Mouse (Mus musculus): ENCODE results near the gene Gmpr2.

The Gmpr2 gene

DNA sequence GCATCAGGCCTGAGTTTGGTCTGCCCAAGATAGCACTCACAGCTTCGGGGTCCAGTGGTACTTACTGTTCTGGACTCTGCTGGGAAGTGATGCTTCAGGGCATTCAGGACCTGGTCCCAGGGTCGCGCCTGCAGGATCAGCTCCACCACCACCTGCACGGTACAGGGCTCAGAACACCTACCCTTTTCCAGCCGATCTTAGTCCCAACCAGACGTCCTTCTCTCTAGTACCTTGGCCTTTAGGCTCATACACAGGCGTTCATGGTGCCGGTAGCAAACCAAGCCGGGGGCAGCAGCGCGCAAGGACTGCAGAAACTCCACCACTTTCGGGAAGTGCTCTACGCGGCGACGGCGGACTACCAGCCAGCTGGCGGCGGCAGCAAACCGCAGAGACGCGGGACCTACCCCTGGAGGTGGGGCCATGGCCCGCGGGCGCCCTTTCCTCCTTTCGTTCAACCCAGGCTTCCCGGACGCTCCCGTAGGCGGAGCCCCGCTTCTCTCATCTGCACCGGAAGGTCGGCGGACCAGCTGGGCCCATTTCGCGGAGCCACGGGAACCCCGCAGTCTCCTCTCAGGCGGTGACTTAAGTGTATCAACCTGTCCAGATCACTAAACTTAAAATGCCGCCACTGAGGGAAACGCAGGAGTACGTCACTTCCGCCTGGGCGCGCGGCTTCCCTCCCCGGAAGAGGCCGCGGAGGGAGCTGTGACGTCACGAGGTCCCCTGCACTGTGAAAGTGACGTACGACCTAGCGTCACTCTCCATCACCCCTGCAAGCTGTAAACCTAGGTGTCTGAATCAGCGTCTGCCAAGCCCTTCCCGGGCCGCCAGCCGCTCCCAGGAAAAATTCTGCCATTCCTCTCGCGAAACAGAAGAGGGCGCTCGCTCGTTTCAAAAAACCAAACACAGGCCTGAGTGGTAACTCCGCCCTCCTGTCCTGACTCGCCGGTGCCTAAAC, 9.7 kb downstream of the Gmpr2 start, which contains the start of gene Tinf2:
TSS of gene Tinf2 (minus strand) at position 661 of the 958 bp plus-strand sequence.
- peak; percentile 97 for DNase-seq

DNA sequence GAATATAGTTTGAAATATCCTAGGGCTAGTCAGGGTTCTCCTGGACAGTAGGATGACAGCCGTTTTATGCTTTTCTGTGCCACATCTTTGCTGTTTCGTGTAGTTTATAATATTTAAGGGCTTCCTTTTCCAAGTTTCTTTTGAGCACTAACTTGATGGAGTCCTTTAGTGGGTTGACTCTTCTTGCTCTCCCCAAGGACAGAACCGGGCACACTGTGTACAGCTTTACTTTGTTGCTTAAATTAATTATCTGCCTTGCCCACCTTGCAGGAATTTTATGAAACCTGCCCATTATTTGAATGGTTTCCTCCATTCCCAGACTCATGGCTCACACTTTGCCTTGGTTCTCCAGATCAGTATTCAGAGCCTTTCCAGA, 10.4 kb downstream of the Gmpr2 start:
- no peak for DNase-seq

DNA sequence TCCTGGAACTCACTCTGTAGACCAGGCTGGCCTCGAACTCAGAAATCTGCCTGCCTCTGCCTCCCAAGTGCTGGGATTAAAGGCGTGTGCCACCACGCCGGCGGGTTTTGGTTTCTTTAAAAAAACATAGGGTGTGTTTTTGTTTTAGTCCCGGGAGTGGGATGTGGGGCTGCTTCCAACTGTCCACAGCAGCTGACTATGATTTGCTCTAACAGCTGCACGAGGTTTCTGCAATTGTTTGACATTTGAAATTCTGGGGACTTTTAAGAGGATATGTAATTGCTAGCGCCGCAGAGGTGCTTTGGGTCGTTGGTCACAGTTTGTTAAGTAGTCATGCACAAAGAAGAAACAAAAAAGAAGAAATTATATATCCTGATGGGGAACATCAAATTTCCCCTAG, 17.7 kb downstream of the Gmpr2 start:
- DNase-seq, result no peak

- DNase-seq, result no peak
Observed at GRCm38 (mm10) chr14:55697226-55697625, 25.5 kb downstream of the Gmpr2 start.

DNA sequence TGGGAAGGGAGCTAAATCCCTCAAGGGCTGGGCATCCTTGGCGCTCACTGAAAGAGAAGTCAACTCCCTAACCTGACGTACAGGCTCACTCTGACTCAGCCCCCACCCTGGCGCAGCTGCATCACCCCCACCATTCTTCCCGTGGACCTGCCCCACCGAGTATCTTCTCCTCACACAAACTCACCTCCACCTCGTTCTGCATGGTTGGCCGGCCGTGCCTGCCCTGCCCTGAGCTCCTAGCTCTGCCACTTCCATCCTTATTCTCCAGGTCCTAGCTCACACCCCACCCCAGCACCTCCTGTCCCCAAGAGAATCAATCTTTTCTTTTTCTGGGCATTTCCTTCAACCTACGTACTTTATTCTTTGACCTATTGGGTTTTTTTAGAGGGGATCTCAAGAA, 29.4 kb downstream of the Gmpr2 start:
- no peak for DNase-seq

GRCm38 (mm10) chr14:55702761-55703160, 31.0 kb downstream of the Gmpr2 start:
- no peak for DNase-seq

- no peak for DNase-seq
Observed at GRCm38 (mm10) chr14:55706051-55706600, 34.4 kb downstream of the Gmpr2 start.

DNA sequence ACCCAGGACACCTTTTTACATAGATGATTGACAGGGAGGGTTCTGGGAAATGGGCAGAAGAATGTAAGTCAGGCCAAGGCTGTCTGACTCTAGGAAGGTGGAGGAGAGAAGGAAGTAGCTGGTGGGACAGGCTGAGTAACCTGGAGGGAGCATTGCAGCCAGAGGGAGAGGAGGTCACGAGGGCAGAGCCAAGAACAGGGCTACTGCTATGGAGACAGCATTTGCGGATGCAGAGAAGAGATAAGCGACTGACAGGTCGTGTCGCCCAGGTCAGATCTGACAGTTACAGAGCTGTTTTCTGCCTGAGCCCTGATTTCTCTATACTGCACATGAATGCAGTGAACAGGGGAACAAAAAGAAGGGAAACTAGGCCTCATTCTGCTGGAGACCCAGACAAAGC, 35.7 kb downstream of the Gmpr2 start:
- DNase-seq, result no peak

GRCm38 (mm10) chr14:55709509-55709908, 37.8 kb downstream of the Gmpr2 start:
- DNase-seq, result no peak

- DNase-seq, result no peak
Observed at GRCm38 (mm10) chr14:55711786-55712185, 40.0 kb downstream of the Gmpr2 start.

GRCm38 (mm10) chr14:55713007-55713728, 41.4 kb downstream of the Gmpr2 start:
- DNase-seq, result peak; percentile 79

DNA sequence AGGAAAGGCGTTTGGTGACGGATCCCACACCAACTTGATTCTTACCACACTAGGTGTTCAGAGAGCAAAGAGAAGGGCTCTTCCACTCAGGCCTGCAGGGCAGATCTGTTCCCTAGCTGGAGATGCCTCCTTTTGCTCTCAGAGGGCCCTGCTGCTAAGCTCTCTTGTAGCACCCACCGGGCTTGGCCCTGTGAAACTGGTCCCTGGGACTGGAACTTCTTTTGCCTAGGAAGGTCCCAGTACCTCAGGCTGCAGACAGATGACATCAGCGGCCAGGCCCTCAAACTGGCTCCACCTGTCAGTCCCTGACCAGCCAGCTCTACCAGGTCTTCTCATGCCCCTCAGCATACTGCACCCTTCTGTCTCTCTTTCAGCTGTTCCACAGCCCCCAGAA, 42.0 kb downstream of the Gmpr2 start, which contains the start of gene Tgm1:
TSS of gene Tgm1 (minus strand) at position 198 of the 394 bp plus-strand sequence.
- DNase-seq, result no peak

- DNase-seq, result peak; percentile 50
Observed at GRCm38 (mm10) chr14:55714893-55715292, 43.2 kb downstream of the Gmpr2 start.

DNA sequence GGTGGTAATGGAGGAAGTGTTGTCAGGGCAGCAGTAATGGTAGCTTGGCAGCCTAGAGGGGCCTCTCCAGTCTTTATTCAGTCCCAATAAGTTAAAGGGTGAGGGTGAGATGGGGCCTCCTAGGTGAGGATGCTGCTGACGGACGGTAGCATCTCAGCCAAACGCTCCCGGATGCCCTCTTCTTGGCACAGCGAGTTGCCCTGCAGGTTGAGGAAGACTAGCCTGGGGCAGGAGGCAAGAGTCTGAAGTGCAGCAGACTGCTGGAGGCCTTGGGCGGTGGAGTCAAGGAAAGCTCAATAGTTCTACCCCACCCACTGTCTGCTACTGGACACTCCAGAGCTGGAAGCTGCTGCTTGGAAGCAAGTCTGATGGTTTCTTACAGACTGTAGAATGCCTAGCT, 44.5 kb downstream of the Gmpr2 start:
- peak; percentile 78 for DNase-seq

DNA sequence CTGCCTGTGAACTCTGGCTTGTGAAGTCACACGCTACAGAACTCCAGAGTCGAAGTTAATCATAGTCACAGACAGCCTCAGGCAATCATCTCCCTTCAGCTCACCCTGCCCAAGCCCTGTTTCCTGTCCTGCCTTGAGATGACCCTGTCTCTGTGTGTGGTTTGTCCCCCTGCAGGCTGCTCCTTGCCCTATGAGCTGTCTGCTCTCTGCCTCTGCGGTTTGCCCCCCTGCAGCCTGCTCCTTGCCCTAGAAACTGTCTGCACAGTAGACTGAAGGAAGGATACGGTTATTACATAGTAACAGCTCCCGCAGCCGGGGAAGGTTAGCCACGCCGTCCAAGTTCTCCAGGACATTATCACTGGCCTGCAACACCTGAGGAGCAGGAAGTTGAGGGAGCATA, 45.1 kb downstream of the Gmpr2 start:
- DNase-seq, result peak; percentile 92

DNA sequence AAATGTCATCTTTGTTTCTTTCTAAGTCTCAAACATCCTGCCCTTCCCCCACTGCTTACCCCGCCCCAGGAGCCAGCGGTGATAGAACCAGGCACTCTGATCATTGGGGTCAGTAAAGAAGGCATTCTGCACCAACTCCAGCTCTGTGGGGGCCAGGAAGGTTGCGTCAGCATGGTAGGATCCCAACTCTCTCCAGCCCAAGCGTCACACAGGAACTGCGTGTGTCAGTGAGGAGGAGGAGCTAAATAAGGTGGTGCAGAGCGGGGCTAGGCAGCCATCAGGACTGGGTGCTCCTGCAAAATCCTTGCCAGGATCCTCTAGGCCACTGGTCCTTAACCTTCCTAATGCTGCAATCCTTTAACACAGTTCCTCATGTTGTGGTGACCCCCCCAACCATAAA, 48.0 kb downstream of the Gmpr2 start:
- no peak for DNase-seq

DNA sequence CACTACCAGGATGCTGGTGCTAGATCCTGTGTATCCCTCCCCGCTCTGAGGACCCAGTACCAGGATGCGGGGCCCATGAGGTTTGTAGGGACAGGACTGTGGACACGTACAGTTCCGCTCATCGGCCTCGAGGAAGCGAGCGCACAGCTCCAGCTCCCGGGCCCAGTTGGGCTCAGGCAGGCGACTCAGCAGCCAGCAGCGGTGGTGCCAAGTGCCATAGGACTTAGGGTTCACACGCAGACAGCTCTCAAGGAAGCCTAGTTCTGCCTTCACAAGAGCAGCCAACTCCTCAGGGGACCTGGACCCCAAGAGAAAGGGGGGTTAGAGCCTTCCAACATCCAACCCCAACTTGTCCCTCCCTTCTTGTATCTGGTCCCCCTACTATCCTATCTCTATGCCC, 48.9 kb downstream of the Gmpr2 start:
- no peak for DNase-seq

DNA sequence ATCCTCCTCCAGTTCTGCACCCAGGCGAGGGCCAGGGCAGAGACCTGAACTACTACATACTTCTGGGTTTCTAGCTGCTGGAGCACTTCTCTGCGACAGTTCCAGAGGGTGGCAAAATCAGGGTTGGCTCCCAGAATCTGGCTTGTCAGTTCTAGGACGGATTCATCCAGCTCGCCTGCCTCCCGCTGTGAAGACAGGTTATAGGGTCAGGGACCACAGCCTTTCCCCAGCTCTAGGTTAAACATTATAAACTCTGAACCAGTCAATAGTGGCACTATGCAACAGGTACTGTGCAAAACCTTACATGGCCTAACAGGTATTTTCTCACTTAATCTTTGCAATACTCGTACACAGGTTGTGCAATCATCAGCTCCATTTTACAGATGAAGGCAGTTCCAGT, 49.3 kb downstream of the Gmpr2 start:
- DNase-seq, result peak; percentile 81

DNA sequence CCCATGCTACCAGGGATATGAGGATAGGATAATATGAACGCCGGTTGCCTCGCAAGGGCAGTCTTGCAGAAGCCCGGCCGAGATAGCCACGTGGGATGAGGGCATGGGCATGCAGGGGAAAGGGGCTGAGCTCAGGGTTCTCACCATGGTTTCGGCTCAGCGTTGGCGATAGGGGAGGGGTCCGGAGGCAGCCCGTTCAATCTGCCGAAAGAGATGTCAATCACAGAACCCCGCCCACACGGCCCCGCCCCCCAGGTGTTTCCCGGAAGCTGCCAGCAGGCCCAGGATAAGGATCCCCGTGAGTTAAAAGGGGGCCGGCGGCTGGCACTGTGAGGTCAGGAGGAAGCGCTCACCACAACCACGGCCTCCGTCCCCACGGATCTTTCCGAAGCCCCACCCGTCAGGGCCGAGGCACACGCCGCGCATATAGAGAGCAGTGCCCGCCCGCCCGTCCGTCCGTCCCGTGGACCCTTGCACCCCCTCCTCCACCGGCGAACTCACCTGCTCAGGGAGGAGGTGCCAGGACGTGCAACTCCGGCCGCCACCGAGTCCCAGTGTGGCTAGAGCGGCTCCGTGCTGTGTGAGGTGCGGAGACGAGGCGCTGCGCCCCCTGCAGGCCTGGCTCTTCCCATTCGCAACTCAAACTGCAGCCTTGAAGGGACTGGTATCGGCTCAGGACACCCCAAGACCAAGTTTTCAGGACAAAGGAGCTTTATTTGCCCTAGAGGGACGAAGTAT, 50.1 kb downstream of the Gmpr2 start, which contains the start of gene Rabggta:
TSS of gene Rabggta (minus strand) at position 564 of the 738 bp plus-strand sequence.
- DNase-seq, result peak; percentile 96

DNA sequence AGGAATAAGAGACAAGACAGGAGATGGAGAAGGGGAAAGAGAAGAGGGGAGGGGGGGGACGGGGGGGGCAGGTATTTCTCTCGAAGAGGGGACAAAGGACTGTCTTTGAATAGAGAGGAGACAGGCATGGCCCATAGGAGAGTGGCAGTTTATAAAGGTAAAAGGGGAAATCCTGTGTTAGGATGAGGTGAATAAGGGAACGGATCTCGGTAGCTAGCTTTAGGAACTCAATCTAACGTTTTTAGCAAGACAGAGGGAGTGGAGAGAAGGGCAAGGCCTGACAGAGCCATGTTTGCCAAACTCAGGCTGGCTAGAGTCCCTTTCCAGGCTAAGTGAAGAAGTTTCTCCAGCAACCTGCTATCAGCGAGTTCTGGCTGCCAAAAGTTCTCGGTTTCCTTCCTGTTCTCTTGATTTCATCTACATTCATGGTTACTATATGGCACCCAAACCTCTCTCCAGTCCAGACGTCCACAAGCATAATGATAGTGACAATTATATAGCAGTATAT, 50.8 kb downstream of the Gmpr2 start:
- no peak for DNase-seq

DNA sequence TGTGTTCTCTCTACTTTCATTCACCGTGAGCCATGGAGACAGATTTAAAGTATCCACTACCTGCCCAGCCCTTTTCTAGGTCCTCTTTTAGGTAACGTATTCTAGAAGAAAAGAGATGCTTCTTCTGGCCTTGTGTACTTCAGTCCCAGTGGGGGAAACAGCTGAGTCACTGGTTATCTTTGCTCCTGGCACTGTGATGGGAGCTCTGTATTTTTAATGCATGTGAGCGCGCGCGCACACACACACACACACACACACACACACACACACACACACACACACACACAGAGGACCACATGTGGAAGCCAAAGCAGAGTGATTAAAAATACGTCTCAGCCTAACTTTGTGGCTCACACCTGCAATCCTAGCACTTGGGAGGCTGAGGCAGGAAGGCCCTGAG, 51.7 kb downstream of the Gmpr2 start:
- no peak for DNase-seq

DNA sequence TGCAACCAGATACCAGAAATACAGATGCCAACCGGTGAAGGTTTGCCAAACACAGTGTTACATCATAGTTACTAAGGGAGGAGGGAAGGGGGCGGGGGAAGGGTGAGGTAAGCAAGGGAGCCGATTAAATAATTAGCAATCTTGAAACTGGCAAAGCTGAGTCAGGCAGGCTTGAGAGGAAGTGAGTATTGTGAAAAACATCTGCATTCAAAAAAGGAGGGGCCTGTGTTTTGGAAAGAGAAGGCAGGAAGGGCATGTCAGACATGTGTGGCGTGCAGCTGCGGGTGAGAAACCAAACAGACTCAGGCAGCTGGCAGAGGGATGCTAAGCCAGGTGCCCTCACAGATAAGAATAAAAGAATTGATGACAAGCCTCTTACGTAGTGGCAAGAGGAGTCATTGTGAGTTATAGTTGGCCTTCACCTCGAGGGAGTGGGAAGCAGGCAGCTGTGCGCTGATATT, 52.7 kb downstream of the Gmpr2 start:
- peak; percentile 75 for DNase-seq

Data from kidney, adult 9 months (tissue).